Mouse (Mus musculus): ENCODE data around the gene Lcp2. TPM values are rescaled to one million over a fixed set of nuclear protein-coding genes. Genes with fewer than 3 reads are reported as not detected.
A peak's percentile ranks its signal among the peaks of the same experiment; 100 is the strongest.
"Not testable (repeated sequence)": the region's sequence is repeated elsewhere in the genome, so short reads cannot be mapped to it uniquely, and the experiment has no call there.

Lcp2 gene
- polyA plus RNA-seq, 1 experiment, result 0.26 TPM

- Histone ChIP-seq H3K27ac (ENCODE audit: control insufficient read depth, insufficient read depth, low read depth, low read length) (peak overlapping the region; percentile 49), H3K27me3 (ENCODE audit: control insufficient read depth, insufficient read depth, low read length) (no peaks in the 10 kb centered on the region), H3K4me1 (ENCODE audit: control insufficient read depth, insufficient read depth, low read length) (no peaks in the 10 kb centered on the region), H3K4me3 (ENCODE audit: control insufficient read depth, low read depth, low read length) (no peak overlapping the region), H3K36me3 (ENCODE audit: control insufficient read depth, insufficient read depth, low read length) (no peaks in the 10 kb centered on the region)
- no peak for TF ChIP-seq CTCF (IDR thresholded peaks at IDR 0.05; ENCODE audit: control insufficient read depth, insufficient read depth, insufficient replicate concordance, low read depth, low read length)
- no peak for TF ChIP-seq POLR2A (IDR thresholded peaks at IDR 0.05; ENCODE audit: control insufficient read depth, low read depth, low read length)
Measured at GRCm38 (mm10) chr11:34113760-34114159, 67.0 kb downstream of the Lcp2 start.

- H3K36me3 ChIP-seq (ENCODE audit: control insufficient read depth, insufficient read depth, low read length), result no peaks in the 10 kb centered on the region
- no peaks in the 10 kb centered on the region for H3K27me3 ChIP-seq (ENCODE audit: control insufficient read depth, insufficient read depth, low read length)
- no peak overlapping the region for H3K27ac ChIP-seq (ENCODE audit: control insufficient read depth, insufficient read depth, low read depth, low read length)
- H3K4me1 ChIP-seq (ENCODE audit: control insufficient read depth, insufficient read depth, low read length), result no peaks in the 10 kb centered on the region
- TF ChIP-seq CTCF (IDR thresholded peaks at IDR 0.05; ENCODE audit: control insufficient read depth, insufficient read depth, insufficient replicate concordance, low read depth, low read length), result no peak
- TF ChIP-seq POLR2A (IDR thresholded peaks at IDR 0.05; ENCODE audit: control insufficient read depth, low read depth, low read length), result no peak
- no peak overlapping the region for H3K4me3 ChIP-seq (ENCODE audit: control insufficient read depth, low read depth, low read length)
Measured at GRCm38 (mm10) chr11:34116572-34117135, 69.9 kb downstream of the Lcp2 start.

- H3K27ac ChIP-seq (ENCODE audit: control insufficient read depth, insufficient read depth, low read depth, low read length), result no peak overlapping the region
- no peak overlapping the region for H3K4me3 ChIP-seq (ENCODE audit: control insufficient read depth, low read depth, low read length)
- H3K27me3 ChIP-seq (ENCODE audit: control insufficient read depth, insufficient read depth, low read length), result no peaks in the 10 kb centered on the region
- H3K4me1 ChIP-seq (ENCODE audit: control insufficient read depth, insufficient read depth, low read length), result no peaks in the 10 kb centered on the region
- TF ChIP-seq CTCF (IDR thresholded peaks at IDR 0.05; ENCODE audit: control insufficient read depth, insufficient read depth, insufficient replicate concordance, low read depth, low read length), result no peak
- H3K36me3 ChIP-seq (ENCODE audit: control insufficient read depth, insufficient read depth, low read length), result no peaks in the 10 kb centered on the region
Measured at GRCm38 (mm10) chr11:34117581-34117980, 70.9 kb downstream of the Lcp2 start.

- Histone ChIP-seq H3K4me1 (ENCODE audit: control insufficient read depth, insufficient read depth, low read length) (no peaks in the 10 kb centered on the region), H3K27me3 (ENCODE audit: control insufficient read depth, insufficient read depth, low read length) (no peaks in the 10 kb centered on the region), H3K27ac (ENCODE audit: control insufficient read depth, insufficient read depth, low read depth, low read length) (no peak overlapping the region), H3K4me3 (ENCODE audit: control insufficient read depth, low read depth, low read length) (no peak overlapping the region), H3K36me3 (ENCODE audit: control insufficient read depth, insufficient read depth, low read length) (no peaks in the 10 kb centered on the region)
- no peak for TF ChIP-seq CTCF (IDR thresholded peaks at IDR 0.05; ENCODE audit: control insufficient read depth, insufficient read depth, insufficient replicate concordance, low read depth, low read length)
- TF ChIP-seq POLR2A (IDR thresholded peaks at IDR 0.05; ENCODE audit: control insufficient read depth, low read depth, low read length), result no peak
Measured at GRCm38 (mm10) chr11:34118319-34118718, 71.6 kb downstream of the Lcp2 start.

- H3K27ac ChIP-seq (ENCODE audit: control insufficient read depth, insufficient read depth, low read depth, low read length), result no peak overlapping the region
- H3K36me3 ChIP-seq (ENCODE audit: control insufficient read depth, insufficient read depth, low read length), result no peaks in the 10 kb centered on the region
- no peak overlapping the region for H3K4me3 ChIP-seq (ENCODE audit: control insufficient read depth, low read depth, low read length)
- no peaks in the 10 kb centered on the region for H3K27me3 ChIP-seq (ENCODE audit: control insufficient read depth, insufficient read depth, low read length)
- peaks cover 5% of the 10 kb centered on the region for H3K4me1 ChIP-seq (ENCODE audit: control insufficient read depth, insufficient read depth, low read length)
- TF ChIP-seq CTCF (IDR thresholded peaks at IDR 0.05; ENCODE audit: control insufficient read depth, insufficient read depth, insufficient replicate concordance, low read depth, low read length) (no peak), POLR2A (IDR thresholded peaks at IDR 0.05; ENCODE audit: control insufficient read depth, low read depth, low read length) (no peak)
Measured at GRCm38 (mm10) chr11:34123147-34123546, 76.4 kb downstream of the Lcp2 start.

- no peaks in the 10 kb centered on the region for H3K36me3 ChIP-seq (ENCODE audit: control insufficient read depth, insufficient read depth, low read length)
- no peaks in the 10 kb centered on the region for H3K27me3 ChIP-seq (ENCODE audit: control insufficient read depth, insufficient read depth, low read length)
- H3K4me1 ChIP-seq (ENCODE audit: control insufficient read depth, insufficient read depth, low read length), result peaks cover 5% of the 10 kb centered on the region
- TF ChIP-seq CTCF (IDR thresholded peaks at IDR 0.05; ENCODE audit: control insufficient read depth, insufficient read depth, insufficient replicate concordance, low read depth, low read length) (no peak), POLR2A (IDR thresholded peaks at IDR 0.05; ENCODE audit: control insufficient read depth, low read depth, low read length) (no peak)
- H3K4me3 ChIP-seq (ENCODE audit: control insufficient read depth, low read depth, low read length), result peak overlapping the region; percentile 56
- no peak overlapping the region for H3K27ac ChIP-seq (ENCODE audit: control insufficient read depth, insufficient read depth, low read depth, low read length)
Measured at GRCm38 (mm10) chr11:34124852-34125251, 78.1 kb downstream of the Lcp2 start.

- H3K27ac ChIP-seq (ENCODE audit: control insufficient read depth, insufficient read depth, low read depth, low read length); H3K4me1 ChIP-seq (ENCODE audit: control insufficient read depth, insufficient read depth, low read length); H3K4me3 ChIP-seq (ENCODE audit: control insufficient read depth, low read depth, low read length); H3K36me3 ChIP-seq (ENCODE audit: control insufficient read depth, insufficient read depth, low read length); H3K27me3 ChIP-seq (ENCODE audit: control insufficient read depth, insufficient read depth, low read length): not testable (repeated sequence)
Measured at GRCm38 (mm10) chr11:34125727-34126126, 79.0 kb downstream of the Lcp2 start.

GRCm38 (mm10) chr11:34128412-34128811 is 81.7 kb downstream of the Lcp2 start:
- no peak overlapping the region for H3K4me3 ChIP-seq (ENCODE audit: control insufficient read depth, low read depth, low read length)
- H3K4me1 ChIP-seq (ENCODE audit: control insufficient read depth, insufficient read depth, low read length), result peaks cover 5% of the 10 kb centered on the region
- no peak overlapping the region for H3K27ac ChIP-seq (ENCODE audit: control insufficient read depth, insufficient read depth, low read depth, low read length)
- H3K36me3 ChIP-seq (ENCODE audit: control insufficient read depth, insufficient read depth, low read length), result no peaks in the 10 kb centered on the region
- H3K27me3 ChIP-seq (ENCODE audit: control insufficient read depth, insufficient read depth, low read length), result no peaks in the 10 kb centered on the region
- no peak for TF ChIP-seq POLR2A (IDR thresholded peaks at IDR 0.05; ENCODE audit: control insufficient read depth, low read depth, low read length)
- no peak for TF ChIP-seq CTCF (IDR thresholded peaks at IDR 0.05; ENCODE audit: control insufficient read depth, insufficient read depth, insufficient replicate concordance, low read depth, low read length)

Measured in testis, adult 2 months (tissue).